Mouse (Mus musculus) bone marrow macrophage, adult 2 months (primary cell): ENCODE results near the gene Ubn1. TPM values are rescaled to one million over a fixed set of nuclear protein-coding genes. Genes with fewer than 3 reads are reported as not detected.

Experiments
- H3K27ac ChIP-seq: 2 replicates; pipeline ENCODE4 v1.5.1; 2012; ENCODE audit warnings: low read depth, low read length; ENCODE audit not compliant: insufficient read depth
- H3K4me1 ChIP-seq: 2 replicates; pipeline ENCODE4 v1.6.1; 2012; ENCODE audit warnings: low read length; ENCODE audit not compliant: control insufficient read depth, insufficient read depth
- H3K4me3 ChIP-seq: 2 replicates; pipeline ENCODE4 v1.5.1; 2012; ENCODE audit warnings: mild to moderate bottlenecking, low read length, moderate library complexity; ENCODE audit not compliant: insufficient read depth
- CTCF ChIP-seq: IDR thresholded peaks from 2 replicates; pipeline ENCODE4 v1.5.1; 2012; ENCODE audit warnings: low read depth, mild to moderate bottlenecking, low read length, moderate library complexity
- POLR2A ChIP-seq: IDR thresholded peaks from 2 replicates; pipeline ENCODE4 v1.6.1; 2012; ENCODE audit warnings: mild to moderate bottlenecking, low read depth, low read length, borderline replicate concordance
- polyA plus RNA-seq: library from polyadenylated mRNA; stranded (reverse); fragments of >200 nt; gene quantifications from 2 replicates; pipeline ENCODE4 v1.2.4, GENCODE M21; 2012; ENCODE audit not compliant: missing spikeins, insufficient read depth, insufficient read length

Ubn1 gene
- polyA plus RNA-seq, 1 experiment, result 35.1 TPM

- TF ChIP-seq POLR2A (no peak), CTCF (no peak)
- Histone ChIP-seq H3K4me3 (no peak overlapping the region), H3K4me1 (peaks cover 27% of the 10 kb centered on the region), H3K27ac (no peak overlapping the region)
These were observed 35.3 kb upstream of the Ubn1 start for GRCm38 (mm10) chr16:5014578-5014977.

- no peak overlapping the region for H3K4me3 ChIP-seq
- TF ChIP-seq CTCF, result no peak
- no peak for TF ChIP-seq POLR2A
- H3K27ac ChIP-seq, result no peak overlapping the region
- H3K4me1 ChIP-seq, result no peaks in the 10 kb centered on the region
These were observed 25.8 kb upstream of the Ubn1 start for GRCm38 (mm10) chr16:5024021-5024420.

- no peak overlapping the region for H3K27ac ChIP-seq
- no peak overlapping the region for H3K4me3 ChIP-seq
- H3K4me1 ChIP-seq, result peaks cover 2% of the 10 kb centered on the region
- TF ChIP-seq CTCF (no peak), POLR2A (no peak)
These were observed 20.0 kb upstream of the Ubn1 start for GRCm38 (mm10) chr16:5029847-5030246.

- H3K4me1 ChIP-seq, result no peaks in the 10 kb centered on the region
- no peak overlapping the region for H3K27ac ChIP-seq
- no peak overlapping the region for H3K4me3 ChIP-seq
- no peak for TF ChIP-seq POLR2A
- TF ChIP-seq CTCF, result no peak
These were observed 14.3 kb upstream of the Ubn1 start for GRCm38 (mm10) chr16:5035591-5035990.

GRCm38 (mm10) chr16:5036649-5037234 is 13.1 kb upstream of the Ubn1 start:
- no peaks in the 10 kb centered on the region for H3K4me1 ChIP-seq
- H3K4me3 ChIP-seq, result no peak overlapping the region
- no peak overlapping the region for H3K27ac ChIP-seq
- TF ChIP-seq CTCF, result no peak
- TF ChIP-seq POLR2A, result no peak

GRCm38 (mm10) chr16:5045322-5045721 is 4.5 kb upstream of the Ubn1 start:
- H3K4me3 ChIP-seq, result no peak overlapping the region
- H3K4me1 ChIP-seq, result peaks cover 6% of the 10 kb centered on the region
- no peak overlapping the region for H3K27ac ChIP-seq
- TF ChIP-seq CTCF, result no peak
- no peak for TF ChIP-seq POLR2A

GRCm38 (mm10) chr16:5049182-5049773 is 579 bp upstream of the Ubn1 start:
- peaks cover 10% of the 10 kb centered on the region for H3K4me1 ChIP-seq
- peak overlapping the region; percentile 79 for H3K4me3 ChIP-seq
- TF ChIP-seq POLR2A (no peak), CTCF (no peak)
- H3K27ac ChIP-seq, result peak overlapping the region; percentile 78

DNA sequence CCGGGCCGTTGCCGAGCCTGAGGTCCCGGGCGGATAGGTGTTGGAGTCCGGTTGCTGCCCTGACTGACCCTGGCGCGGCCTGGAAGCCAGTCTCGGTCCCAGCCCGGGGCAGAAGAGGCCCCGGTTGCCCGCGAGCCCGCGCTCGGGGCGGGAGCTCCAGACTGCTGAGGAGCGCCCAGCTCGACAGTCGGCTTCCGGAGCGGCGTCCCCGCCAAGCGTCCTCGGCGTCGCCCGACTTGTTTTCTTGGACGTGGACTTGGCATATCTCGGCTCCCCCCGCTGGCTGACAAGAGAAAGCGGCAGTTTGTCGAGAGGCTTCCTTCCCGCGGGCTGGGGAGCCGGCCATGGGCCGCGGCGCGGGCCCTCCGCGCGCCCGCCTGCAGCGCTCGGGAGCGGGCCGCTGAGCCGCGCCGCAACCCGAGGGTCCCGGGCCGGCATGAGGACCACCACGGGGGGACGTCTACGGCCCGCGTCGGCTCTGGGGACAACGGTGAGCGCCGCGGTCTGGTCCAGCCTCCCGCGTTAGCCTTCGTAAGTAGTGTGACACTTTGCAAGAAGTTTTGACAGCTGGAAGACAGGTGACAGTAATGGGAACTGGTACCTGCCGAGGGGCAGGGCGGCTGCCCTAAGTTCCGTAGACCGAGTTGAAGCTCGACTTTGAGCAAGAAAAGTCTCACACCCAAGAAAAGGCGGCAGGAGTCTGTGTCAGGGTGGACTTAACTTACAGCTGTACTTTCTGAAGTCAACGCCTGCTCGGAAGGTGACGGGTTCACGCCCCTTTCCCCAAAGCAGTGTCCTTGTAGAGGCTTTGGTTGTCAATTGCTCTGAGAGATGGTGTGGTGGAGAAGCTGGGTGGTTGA is 624 bp downstream of the Ubn1 start:
- no peak; the same call in 1 of the 2 replicates for TF ChIP-seq POLR2A
- no peak for TF ChIP-seq CTCF
- peaks cover 13% of the 10 kb centered on the region for H3K4me1 ChIP-seq

GRCm38 (mm10) chr16:5058114-5058513 is 8.3 kb downstream of the Ubn1 start:
- Histone ChIP-seq H3K4me3 (no peak overlapping the region), H3K4me1 (peaks cover 5% of the 10 kb centered on the region), H3K27ac (no peak overlapping the region)
- TF ChIP-seq CTCF (no peak), POLR2A (no peak)

More for the DNA sequence above, 624 bp downstream of the Ubn1 start:
- Histone ChIP-seq H3K27ac (peak overlapping the region; percentile 89), H3K4me3 (peak overlapping the region; percentile 80)

- H3K4me3 ChIP-seq, result no peak overlapping the region
- peaks cover 5% of the 10 kb centered on the region for H3K4me1 ChIP-seq
- no peak overlapping the region for H3K27ac ChIP-seq
- no peak for TF ChIP-seq POLR2A
- no peak for TF ChIP-seq CTCF
These were observed 13.6 kb downstream of the Ubn1 start for GRCm38 (mm10) chr16:5063472-5063871.
